Mouse (Mus musculus) bone marrow, adult 2 months (tissue): ENCODE results near the gene Dync1i1.

Experiments used
- CTCF ChIP-seq: fragments of 200-500 bp; IDR thresholded peaks from 2 replicates; pipeline ENCODE4 v1.5.1; 2011; ENCODE audit warnings: low read length, control low read depth; ENCODE audit not compliant: control insufficient read depth, insufficient read depth
- POLR2A ChIP-seq: fragments of 200-500 bp; IDR thresholded peaks from 2 replicates; pipeline ENCODE4 v1.6.1; 2011; ENCODE audit warnings: low read depth, mild to moderate bottlenecking, control low read depth, low read length, borderline replicate concordance; ENCODE audit not compliant: control insufficient read depth

DNA sequence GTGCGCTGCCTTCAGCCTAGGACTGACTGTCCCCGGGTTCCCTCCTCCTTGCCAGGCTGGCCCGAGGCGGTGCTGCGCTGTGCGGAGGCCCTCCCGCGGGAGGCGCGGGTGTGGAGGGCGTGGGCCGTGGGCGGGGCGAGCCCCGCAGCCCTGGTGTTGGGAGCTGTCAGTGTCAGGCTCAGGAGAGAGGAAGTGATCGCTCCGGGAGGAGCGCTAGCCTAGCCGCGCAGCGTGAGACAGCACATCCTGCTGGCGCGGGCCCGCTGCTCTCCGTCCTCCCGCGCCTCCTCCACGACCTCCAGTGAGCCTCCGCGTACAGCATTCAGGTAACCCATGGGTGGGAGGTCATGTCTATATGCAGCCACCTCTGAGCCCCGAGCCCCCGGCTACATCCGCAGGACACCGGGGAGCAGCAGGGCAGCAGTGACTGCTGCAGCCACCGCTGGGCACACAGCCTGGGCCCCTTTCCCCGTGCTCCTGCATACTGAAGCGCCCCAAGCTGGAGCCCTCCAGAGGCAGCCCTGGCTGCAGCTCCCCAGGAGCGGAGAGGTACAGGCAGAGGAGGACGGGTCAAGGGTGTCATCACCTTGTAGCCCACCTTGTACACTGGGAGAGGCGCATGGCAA is at the start of gene Dync1i1:
- TF ChIP-seq CTCF = no peak
- TF ChIP-seq POLR2A = no peak
